ENCODE assay signal across 17 mouse cellular contexts in genomic region chr6:71135031-71135430, GRCm38 (mm10). TPM values are rescaled to one million over a fixed set of nuclear protein-coding genes. Genes with fewer than 3 reads are reported as not detected.
"Had no signal": no experiment of that assay in that cellular context is flagged by ENCODE, and none has a peak within 500 bp of the region (broad histone marks: within the 10 kb centered on the region; RNA-seq: fewer than 3 reads in every experiment).

No protein-coding gene starts in this region.

- H3K4me3 ChIP-seq: neural tube, embryonic 13.5 days; neural tube, embryonic 15.5 days; stomach, embryonic 15.5 days had no signal

- H3K36me3 ChIP-seq: neural tube, embryonic 13.5 days; neural tube, embryonic 15.5 days; stomach, embryonic 15.5 days had no signal

- H3K27me3 ChIP-seq: neural tube, embryonic 13.5 days; neural tube, embryonic 15.5 days; stomach, embryonic 15.5 days had no signal

- H3K27ac ChIP-seq: neural tube, embryonic 13.5 days; neural tube, embryonic 15.5 days; stomach, embryonic 15.5 days; stomach, postnatal 0 days had no signal

- H3K4me1 ChIP-seq: neural tube, embryonic 13.5 days; neural tube, embryonic 15.5 days; stomach, embryonic 15.5 days had no signal

- H3K9ac ChIP-seq: neural tube, embryonic 13.5 days; neural tube, embryonic 15.5 days; stomach, embryonic 15.5 days had no signal

- H3K9me3 ChIP-seq: neural tube, embryonic 13.5 days; neural tube, embryonic 15.5 days; stomach, embryonic 15.5 days had no signal

- DNase-seq: retina, postnatal 1 day; right cerebral cortex, adult 18-20 months; right cerebral cortex, postnatal 14 days; right cerebral cortex, postnatal 25 days; right cerebral cortex, postnatal 4 days; spleen, adult 18-20 months; thymus, adult 18-20 months; thymus, adult 2 months; thymus, postnatal 14 days; thymus, postnatal 25 days; thymus, postnatal 36 days; thymus, postnatal 4 days had no signal

- H3K4me2 ChIP-seq: neural tube, embryonic 13.5 days; neural tube, embryonic 15.5 days; stomach, embryonic 15.5 days had no signal

RNA-seq across cellular contexts. Expression of gene Thnsl2, which starts 9.2 kb away (rescaled TPM):
- total RNA-seq: neutrophil, adult 5-6 weeks had no signal
